Mouse (Mus musculus): Measurements from ENCODE around the gene Taf13. TPM values are rescaled to one million over a fixed set of nuclear protein-coding genes. Genes with fewer than 3 reads are reported as not detected.
"Not testable (repeated sequence)": the region's sequence is repeated elsewhere in the genome, so short reads cannot be mapped to it uniquely, and the experiment has no call there.

Taf13 gene
- total and polyA plus RNA-seq, 2 experiments from 2014 or later = 12.4 to 38.9 TPM

DNA sequence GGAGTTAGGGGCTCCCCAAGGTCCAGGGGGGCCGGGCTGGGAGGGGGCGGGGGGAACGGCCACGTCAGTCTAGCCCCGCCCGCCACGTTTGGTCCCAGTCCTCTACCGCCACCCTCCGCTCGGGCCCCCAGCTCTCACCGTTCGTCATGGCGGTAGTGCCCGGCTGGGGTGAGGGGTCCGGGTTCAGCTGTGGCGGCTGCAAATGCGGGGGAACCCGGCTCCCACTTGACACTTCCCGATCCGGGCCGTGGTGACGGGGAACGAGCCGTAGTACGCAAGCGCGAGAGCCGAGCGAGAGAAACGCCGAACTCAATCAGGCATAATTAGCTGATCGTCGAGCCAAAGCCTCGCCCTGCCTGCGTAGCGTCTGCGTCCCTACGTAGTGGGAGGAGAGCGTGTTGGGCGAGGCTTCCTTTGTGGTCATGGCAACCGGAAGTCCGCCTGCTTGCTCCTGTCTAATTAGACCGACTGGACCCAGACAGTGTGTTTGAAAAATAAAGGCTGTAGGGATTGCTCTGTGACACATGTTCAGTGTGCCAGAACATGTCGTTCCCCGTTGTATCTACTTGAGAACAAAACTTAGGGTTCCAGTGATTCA lies 9.3 kb upstream of the Taf13 start, which contains the start of gene Tmem167b:
TSS of gene Tmem167b (minus strand) at position 334 of the 598 bp plus-strand sequence.
- TF ChIP-seq CTCF (IDR thresholded peaks at IDR 0.05; ENCODE audit: low read depth) = peak; percentile 32; the same call in 1 of the 2 replicates
- H3K36me3 ChIP-seq (ENCODE audit: insufficient read depth, low read length) = peaks cover 13% of the 10 kb centered on the region; the same call in 1 of the 2 replicates
- no peaks in the 10 kb centered on the region for H3K9me3 ChIP-seq (ENCODE audit: low read length)
- under 1% methylated on average over 42 of the region's 45 CpGs for WGBS
- peak within 1 kb of the TSS; percentile 90 for H3K27ac ChIP-seq
- peak within 1 kb of the TSS; percentile 74 for H3K9ac ChIP-seq (replicated peaks; ENCODE audit: low read length)
- H3K27me3 ChIP-seq (ENCODE audit: insufficient read depth, low read length) = no peaks in the 10 kb centered on the region
- peaks cover 10% of the 10 kb centered on the region for H3K4me1 ChIP-seq (ENCODE audit: insufficient read depth, low read length)
- DNase-seq (ENCODE audit: low spot score) (peak; percentile 100), ATAC-seq (peak; percentile 99)
- peak within 1 kb of the TSS; percentile 86 for H3K4me2 ChIP-seq (ENCODE audit: low read depth, low read length)
- H3K4me3 ChIP-seq (ENCODE audit: low read length) = peak within 1 kb of the TSS; percentile 92

GRCm38 (mm10) chr3:108562777-108563271 lies 8.7 kb upstream of the Taf13 start:
- WGBS = 10% methylated on average over 15 of the region's 15 CpGs
- no peaks in the 10 kb centered on the region for H3K9me3 ChIP-seq (ENCODE audit: low read length)
- H3K36me3 ChIP-seq (ENCODE audit: insufficient read depth, low read length) = peaks cover 8% of the 10 kb centered on the region; the same call in 1 of the 2 replicates
- peak overlapping the region; percentile 41; the same call in 1 of the 2 replicates for H3K9ac ChIP-seq (replicated peaks; ENCODE audit: low read length)
- H3K4me3 ChIP-seq (ENCODE audit: low read length) = peak overlapping the region; percentile 92
- ATAC-seq (peak; percentile 78), DNase-seq (ENCODE audit: low spot score) (peak; percentile 78)
- H3K4me1 ChIP-seq (ENCODE audit: insufficient read depth, low read length) = peaks cover 10% of the 10 kb centered on the region
- TF ChIP-seq CTCF (IDR thresholded peaks at IDR 0.05; ENCODE audit: low read depth) = peak; percentile 59
- H3K27ac ChIP-seq = peak overlapping the region; percentile 90
- H3K4me2 ChIP-seq (ENCODE audit: low read depth, low read length) = peak overlapping the region; percentile 86
- no peaks in the 10 kb centered on the region for H3K27me3 ChIP-seq (ENCODE audit: insufficient read depth, low read length)

DNA sequence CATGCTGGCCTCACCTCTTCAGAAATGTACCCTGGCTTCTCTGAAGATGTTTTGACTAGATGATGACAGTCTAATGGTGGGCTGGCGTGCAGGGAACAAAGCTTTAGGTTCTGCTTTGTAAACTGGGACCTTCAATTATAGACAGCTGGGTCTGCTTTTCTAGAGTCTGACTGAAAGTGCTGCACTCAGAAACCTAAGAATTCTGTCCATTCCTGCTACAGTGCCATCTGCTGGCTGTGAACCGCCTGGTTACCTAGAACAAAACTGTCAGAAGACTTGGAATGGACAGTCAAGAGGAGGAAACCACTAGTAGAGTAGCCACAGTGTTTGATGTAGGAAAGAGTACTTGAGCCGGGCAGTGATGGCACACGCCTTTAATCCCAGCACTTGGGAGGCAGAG lies 8.2 kb upstream of the Taf13 start:
- peak; percentile 82 for TF ChIP-seq CTCF (IDR thresholded peaks at IDR 0.05; ENCODE audit: low read depth)
- Histone ChIP-seq H3K4me3 (ENCODE audit: low read length) (peak overlapping the region; percentile 92), H3K9me3 (ENCODE audit: low read length) (no peaks in the 10 kb centered on the region), H3K4me1 (ENCODE audit: insufficient read depth, low read length) (peaks cover 10% of the 10 kb centered on the region), H3K27ac (peak overlapping the region; percentile 90), H3K4me2 (ENCODE audit: low read depth, low read length) (peak overlapping the region; percentile 86), H3K27me3 (ENCODE audit: insufficient read depth, low read length) (no peaks in the 10 kb centered on the region), H3K9ac (replicated peaks; ENCODE audit: low read length) (0 out of 2 replicates have a peak overlapping the region, but pooled peaks have one; percentile 41), H3K36me3 (ENCODE audit: insufficient read depth, low read length) (peaks cover 3% of the 10 kb centered on the region; the same call in 1 of the 2 replicates)
- ATAC-seq (no peak), DNase-seq (ENCODE audit: low spot score) (peak; percentile 92)
- 2% methylated on average over 4 of the region's 4 CpGs for WGBS

DNA sequence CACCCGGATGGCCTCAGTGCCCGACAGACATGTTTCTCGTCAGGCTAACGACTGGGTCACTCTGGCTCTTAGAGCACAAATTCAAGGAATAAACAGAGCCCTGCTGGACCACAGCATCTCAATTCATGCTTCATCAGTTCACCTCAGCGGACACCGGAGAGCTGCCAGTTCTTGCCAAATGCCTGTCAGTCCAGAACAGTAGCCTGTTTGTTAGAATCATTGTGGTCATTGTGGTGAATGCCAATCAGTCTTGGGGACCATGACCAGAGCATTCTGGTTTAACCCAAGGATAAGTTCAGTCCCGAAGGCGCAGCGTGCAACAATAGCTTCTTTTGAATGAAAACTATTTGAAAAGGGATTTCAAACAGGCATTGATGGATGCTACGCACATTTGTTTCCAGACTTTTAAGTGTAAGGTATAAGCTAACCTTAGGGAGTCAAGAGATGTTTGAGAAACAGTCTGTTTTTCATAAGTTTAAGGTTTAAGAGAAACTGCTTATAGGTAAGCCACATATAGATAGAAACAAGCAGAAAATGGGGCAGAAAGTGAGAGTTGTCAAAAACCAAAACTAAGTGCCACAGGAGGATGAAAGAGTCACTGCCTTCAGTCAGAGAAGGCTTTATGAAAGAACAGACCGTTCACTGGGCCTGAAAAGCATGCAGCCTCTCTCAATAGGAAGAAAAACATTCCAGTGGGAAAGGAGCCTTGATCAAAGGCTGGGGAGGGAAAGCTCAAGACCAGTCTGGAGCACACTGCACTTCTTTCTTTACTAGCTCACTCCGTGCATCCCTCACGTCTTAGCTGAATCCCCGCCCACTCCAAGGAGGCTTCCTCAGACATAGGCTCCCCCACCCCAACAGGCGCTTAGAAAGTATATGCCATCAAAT lies 3.3 kb upstream of the Taf13 start:
- TF ChIP-seq CTCF (IDR thresholded peaks at IDR 0.05; ENCODE audit: low read depth) = no peak
- peak; percentile 67 for ATAC-seq

DNA sequence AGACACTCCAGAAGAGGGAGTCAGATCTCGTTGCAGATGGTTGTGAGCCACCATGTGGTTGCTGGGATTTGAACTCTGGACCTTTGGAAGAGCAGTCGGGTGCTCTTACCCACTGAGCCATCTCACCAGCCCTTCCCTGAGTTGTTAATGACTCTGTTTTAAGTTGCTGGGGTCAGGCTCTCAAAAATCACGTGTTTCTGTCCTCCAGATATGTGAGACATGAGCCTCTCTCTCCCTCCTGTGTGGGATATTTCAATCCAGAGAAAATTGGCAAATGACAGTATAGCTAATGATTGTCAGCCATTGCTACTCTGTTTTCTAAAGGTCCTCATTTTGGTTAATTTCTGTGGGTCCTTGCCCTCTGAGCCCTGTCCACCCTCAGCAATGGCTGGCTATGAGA lies 1.9 kb upstream of the Taf13 start:
- not testable (repeated sequence) for H3K36me3 ChIP-seq (ENCODE audit: insufficient read depth, low read length); H3K27me3 ChIP-seq (ENCODE audit: insufficient read depth, low read length); H3K4me3 ChIP-seq (ENCODE audit: low read length); H3K9me3 ChIP-seq (ENCODE audit: low read length); DNase-seq (ENCODE audit: low spot score); ATAC-seq; H3K27ac ChIP-seq; H3K9ac ChIP-seq (replicated peaks; ENCODE audit: low read length); H3K4me2 ChIP-seq (ENCODE audit: low read depth, low read length); H3K4me1 ChIP-seq (ENCODE audit: insufficient read depth, low read length)
- 47% methylated on average over 3 of the region's 3 CpGs for WGBS

More for the DNA sequence above, 3.3 kb upstream of the Taf13 start:
- Histone ChIP-seq H3K36me3 (ENCODE audit: insufficient read depth, low read length) (no peaks in the 10 kb centered on the region), H3K9me3 (ENCODE audit: low read length) (no peaks in the 10 kb centered on the region), H3K27ac (peak overlapping the region; percentile 64), H3K9ac (replicated peaks; ENCODE audit: low read length) (no peak overlapping the region), H3K4me1 (ENCODE audit: insufficient read depth, low read length) (0 out of 2 replicates have a peak, but pooled peaks cover under 1% of the 10 kb centered on the region), H3K27me3 (ENCODE audit: insufficient read depth, low read length) (no peaks in the 10 kb centered on the region), H3K4me3 (ENCODE audit: low read length) (no peak overlapping the region), H3K4me2 (ENCODE audit: low read depth, low read length) (no peak overlapping the region)
- DNase-seq (ENCODE audit: low spot score) = peak; percentile 74
- 12% methylated on average over 15 of the region's 15 CpGs for WGBS

GRCm38 (mm10) chr3:108570813-108571212 lies 685 bp upstream of the Taf13 start:
- Histone ChIP-seq H3K27ac (no peak overlapping the region), H3K4me3 (ENCODE audit: low read length) (no peak overlapping the region), H3K27me3 (ENCODE audit: insufficient read depth, low read length) (no peaks in the 10 kb centered on the region), H3K4me1 (ENCODE audit: insufficient read depth, low read length) (no peaks in the 10 kb centered on the region), H3K9ac (replicated peaks; ENCODE audit: low read length) (no peak overlapping the region), H3K4me2 (ENCODE audit: low read depth, low read length) (peak overlapping the region; percentile 78), H3K36me3 (ENCODE audit: insufficient read depth, low read length) (no peaks in the 10 kb centered on the region), H3K9me3 (ENCODE audit: low read length) (no peaks in the 10 kb centered on the region)
- ATAC-seq = no peak; the same call in 1 of the 2 replicates
- 89% methylated on average over 14 of the region's 14 CpGs for WGBS
- TF ChIP-seq CTCF (IDR thresholded peaks at IDR 0.05; ENCODE audit: low read depth) = no peak
- no peak for DNase-seq (ENCODE audit: low spot score)
